Mouse (Mus musculus) forebrain, embryonic 13.5 days (tissue): ENCODE data around the gene Susd1. TPM values are rescaled to one million over a fixed set of nuclear protein-coding genes. Genes with fewer than 3 reads are reported as not detected.
"Not testable (repeated sequence)": the region's sequence is repeated elsewhere in the genome, so short reads cannot be mapped to it uniquely, and the experiment has no call there.

Source experiments
- ATAC-seq: fragments of 200-750 bp; cut with Nextera tagmentation; 2 replicates; pipeline ENCODE4 v1.8.0; 2017
- H3K27ac ChIP-seq: fragments of 300-500 bp; sonication (generic); 2 replicates; pipeline ENCODE4 v1.5.1; 2015; ENCODE audit warnings: inconsistent platforms, mild to moderate bottlenecking, moderate library complexity
- H3K27me3 ChIP-seq: fragments of 300-500 bp; sonication (generic); 2 replicates; pipeline ENCODE4 v1.6.1; 2015; ENCODE audit warnings: mild to moderate bottlenecking, inconsistent platforms
- H3K36me3 ChIP-seq: fragments of 300-500 bp; sonication (generic); 2 replicates; pipeline ENCODE4 v1.6.1; 2015; ENCODE audit warnings: mild to moderate bottlenecking, inconsistent platforms; ENCODE audit not compliant: poor library complexity, severe bottlenecking
- H3K4me1 ChIP-seq: fragments of 300-500 bp; sonication (generic); 2 replicates; pipeline ENCODE4 v1.6.1; 2015; ENCODE audit warnings: inconsistent platforms
- H3K4me2 ChIP-seq: fragments of 300-500 bp; sonication (generic); 2 replicates; pipeline ENCODE4 v1.6.1; 2015; ENCODE audit warnings: inconsistent platforms, mild to moderate bottlenecking, moderate library complexity
- H3K4me3 ChIP-seq: fragments of 300-500 bp; sonication (generic); 2 replicates; pipeline ENCODE4 v1.5.1; 2015; ENCODE audit warnings: mild to moderate bottlenecking, inconsistent platforms
- H3K9ac ChIP-seq: fragments of 300-500 bp; sonication (generic); 2 replicates; pipeline ENCODE4 v1.6.1; 2015; ENCODE audit warnings: mild to moderate bottlenecking, inconsistent platforms
- H3K9me3 ChIP-seq: fragments of 300-500 bp; sonication (generic); replicated peaks from 2 replicates; pipeline ENCODE4 v1.6.1; 2016; ENCODE audit warnings: inconsistent platforms
- WGBS: fragments of 180-500 bp; shearing (Covaris S2); methylation state at CpG from one replicate; pipeline ENCODE4 v1.1.7; 2015; 5-methylcytosine and 5-hydroxymethylcytosine counted together
- polyA plus RNA-seq: library from polyadenylated mRNA; unstranded; fragments of >200 nt; fragmentation: Nextera tagmentation; extraction: Ambion mirVana; gene quantifications from 2 replicates; pipeline ENCODE4 v1.2.1, GENCODE M21; 2015

Gene Susd1
- polyA plus RNA-seq, 1 experiment from 2014 or later = 0.72 TPM

GRCm38 (mm10) chr4:59302387-59302786, 136.0 kb downstream of the Susd1 start:
- H3K4me1 ChIP-seq = no peaks in the 10 kb centered on the region
- no peak for ATAC-seq
- H3K4me3 ChIP-seq = no peak overlapping the region
- H3K27ac ChIP-seq = no peak overlapping the region
- H3K9ac ChIP-seq = no peak overlapping the region
- H3K27me3 ChIP-seq = no peaks in the 10 kb centered on the region
- no peaks in the 10 kb centered on the region for H3K36me3 ChIP-seq
- H3K9me3 ChIP-seq = no peaks in the 10 kb centered on the region
- H3K4me2 ChIP-seq = no peak overlapping the region
- WGBS = 93% methylated on average over 8 of the region's 8 CpGs

- H3K4me2 ChIP-seq = no peak overlapping the region
- 90% methylated on average over 9 of the region's 9 CpGs for WGBS
- H3K9me3 ChIP-seq = no peaks in the 10 kb centered on the region
- no peak overlapping the region for H3K4me3 ChIP-seq
- no peak overlapping the region for H3K27ac ChIP-seq
- H3K27me3 ChIP-seq = no peaks in the 10 kb centered on the region
- no peaks in the 10 kb centered on the region for H3K4me1 ChIP-seq
- H3K9ac ChIP-seq = no peak overlapping the region
- no peaks in the 10 kb centered on the region for H3K36me3 ChIP-seq
- ATAC-seq = no peak
These were observed 137.2 kb downstream of the Susd1 start for GRCm38 (mm10) chr4:59301025-59301815.

- WGBS = 80% methylated on average over 7 of the region's 7 CpGs
- no peaks in the 10 kb centered on the region for H3K27me3 ChIP-seq
- H3K36me3 ChIP-seq = no peaks in the 10 kb centered on the region
- no peaks in the 10 kb centered on the region for H3K9me3 ChIP-seq
- H3K4me2 ChIP-seq = no peak overlapping the region
- H3K27ac ChIP-seq = no peak overlapping the region
- no peak overlapping the region for H3K4me3 ChIP-seq
- no peak for ATAC-seq
- H3K9ac ChIP-seq = no peak overlapping the region
- H3K4me1 ChIP-seq = no peaks in the 10 kb centered on the region
These were observed 139.5 kb downstream of the Susd1 start for GRCm38 (mm10) chr4:59298719-59299496.

GRCm38 (mm10) chr4:59295127-59295526, 143.3 kb downstream of the Susd1 start:
- H3K9ac ChIP-seq = no peak overlapping the region
- H3K27me3 ChIP-seq = no peaks in the 10 kb centered on the region
- H3K9me3 ChIP-seq = no peaks in the 10 kb centered on the region
- ATAC-seq = no peak
- 91% methylated on average over 6 of the region's 6 CpGs for WGBS
- no peaks in the 10 kb centered on the region for H3K36me3 ChIP-seq
- H3K27ac ChIP-seq = no peak overlapping the region
- no peaks in the 10 kb centered on the region for H3K4me1 ChIP-seq
- no peak overlapping the region for H3K4me3 ChIP-seq
- no peak overlapping the region for H3K4me2 ChIP-seq

GRCm38 (mm10) chr4:59294661-59295060, 143.8 kb downstream of the Susd1 start:
- H3K4me1 ChIP-seq = no peaks in the 10 kb centered on the region
- no peak for ATAC-seq
- no peak overlapping the region for H3K4me3 ChIP-seq
- H3K9me3 ChIP-seq = no peaks in the 10 kb centered on the region
- no peaks in the 10 kb centered on the region for H3K36me3 ChIP-seq
- no peak overlapping the region for H3K4me2 ChIP-seq
- no peak overlapping the region for H3K27ac ChIP-seq
- no peaks in the 10 kb centered on the region for H3K27me3 ChIP-seq
- H3K9ac ChIP-seq = no peak overlapping the region
- 84% methylated on average over 3 of the region's 3 CpGs for WGBS

GRCm38 (mm10) chr4:59291914-59292718, 146.3 kb downstream of the Susd1 start:
- Histone ChIP-seq H3K27me3 (no peaks in the 10 kb centered on the region), H3K36me3 (no peaks in the 10 kb centered on the region), H3K9me3 (no peaks in the 10 kb centered on the region), H3K27ac (no peak overlapping the region), H3K9ac (no peak overlapping the region), H3K4me2 (no peak overlapping the region), H3K4me1 (no peaks in the 10 kb centered on the region), H3K4me3 (no peak overlapping the region)
- 77% methylated on average over 13 of the region's 13 CpGs for WGBS
- no peak for ATAC-seq

GRCm38 (mm10) chr4:59290972-59291576, 147.4 kb downstream of the Susd1 start:
- 80% methylated on average over 6 of the region's 6 CpGs for WGBS
- no peaks in the 10 kb centered on the region for H3K27me3 ChIP-seq
- H3K4me1 ChIP-seq = 0 out of 2 replicates have a peak, but pooled peaks cover 3% of the 10 kb centered on the region
- no peak overlapping the region for H3K4me3 ChIP-seq
- no peak overlapping the region for H3K27ac ChIP-seq
- no peak overlapping the region for H3K9ac ChIP-seq
- ATAC-seq = no peak
- no peaks in the 10 kb centered on the region for H3K36me3 ChIP-seq
- H3K4me2 ChIP-seq = no peak overlapping the region
- H3K9me3 ChIP-seq = no peaks in the 10 kb centered on the region

- Histone ChIP-seq H3K4me1 (peaks cover 14% of the 10 kb centered on the region; the same call in 1 of the 2 replicates), H3K4me2 (no peak overlapping the region), H3K9me3 (no peaks in the 10 kb centered on the region), H3K36me3 (no peaks in the 10 kb centered on the region), H3K27me3 (no peaks in the 10 kb centered on the region), H3K27ac (no peak overlapping the region), H3K9ac (no peak overlapping the region), H3K4me3 (no peak overlapping the region)
- WGBS = 81% methylated on average over 2 of the region's 2 CpGs
- no peak for ATAC-seq
These were observed 151.3 kb downstream of the Susd1 start for GRCm38 (mm10) chr4:59287103-59287502.

GRCm38 (mm10) chr4:59286351-59286750, 152.1 kb downstream of the Susd1 start:
- H3K9me3 ChIP-seq, H3K36me3 ChIP-seq, ATAC-seq, H3K9ac ChIP-seq, H3K4me2 ChIP-seq, H3K27me3 ChIP-seq, H3K4me3 ChIP-seq, H3K27ac ChIP-seq: not testable (repeated sequence)
- WGBS = 75% methylated on average over 6 of the region's 6 CpGs
- H3K4me1 ChIP-seq = peaks cover 14% of the 10 kb centered on the region; the same call in 1 of the 2 replicates

GRCm38 (mm10) chr4:59282699-59283487, 155.5 kb downstream of the Susd1 start:
- Histone ChIP-seq H3K4me1 (peaks cover 14% of the 10 kb centered on the region; the same call in 1 of the 2 replicates), H3K9ac (no peak overlapping the region), H3K4me3 (no peak overlapping the region), H3K4me2 (no peak overlapping the region), H3K9me3 (no peaks in the 10 kb centered on the region), H3K27me3 (no peaks in the 10 kb centered on the region), H3K27ac (no peak overlapping the region), H3K36me3 (no peaks in the 10 kb centered on the region)
- 36% methylated on average over 8 of the region's 8 CpGs for WGBS
- ATAC-seq = no peak

GRCm38 (mm10) chr4:59282137-59282536, 156.3 kb downstream of the Susd1 start:
- no peak overlapping the region for H3K27ac ChIP-seq
- no peaks in the 10 kb centered on the region for H3K9me3 ChIP-seq
- no peak overlapping the region for H3K9ac ChIP-seq
- H3K36me3 ChIP-seq = no peaks in the 10 kb centered on the region
- WGBS = 26% methylated on average over 7 of the region's 7 CpGs
- no peak overlapping the region for H3K4me2 ChIP-seq
- H3K4me3 ChIP-seq = no peak overlapping the region
- H3K27me3 ChIP-seq = no peaks in the 10 kb centered on the region
- H3K4me1 ChIP-seq = peaks cover 14% of the 10 kb centered on the region; the same call in 1 of the 2 replicates
- ATAC-seq = no peak
